ENCODE assay signal across 8 mouse cellular contexts in genomic region chr5:30920621-30921020, GRCm38 (mm10). TPM values are rescaled to one million over a fixed set of nuclear protein-coding genes. Genes with fewer than 3 reads are reported as not detected.
DNase-seq lines count a peak whose midpoint lies in the region; ATAC-seq lines count a peak whose summit lies in the region.

No protein-coding gene starts in this region.

- no peak overlapping the region for H3K27ac ChIP-seq in forebrain, embryonic 11.5 days (ENCODE audit: low read depth, low read length)
- H3K27ac ChIP-seq in forebrain, embryonic 16.5 days (ENCODE audit: low read length) = no peak overlapping the region
- H3K27ac ChIP-seq in embryonic facial prominence, embryonic 15.5 days (replicated peaks) = peak overlapping the region; percentile 36; the same call in 1 of the 2 replicates
- H3K27ac ChIP-seq in kidney, embryonic 15.5 days = peak overlapping the region; percentile 95; the same call in 1 of the 2 replicates
- H3K27ac ChIP-seq in midbrain, embryonic 15.5 days = no peak overlapping the region

- H3K4me3 ChIP-seq in forebrain, embryonic 11.5 days (ENCODE audit: low read depth, low read length) = no peak overlapping the region
- H3K4me3 ChIP-seq in forebrain, embryonic 16.5 days (replicated peaks; ENCODE audit: low read length) = no peak overlapping the region
- H3K4me3 ChIP-seq in embryonic facial prominence, embryonic 15.5 days (replicated peaks) = peak overlapping the region; percentile 6; the same call in 1 of the 2 replicates
- 0 out of 2 replicates have a peak overlapping the region, but pooled peaks have one; percentile 57 for H3K4me3 ChIP-seq in kidney, embryonic 15.5 days (replicated peaks)
- no peak overlapping the region for H3K4me3 ChIP-seq in midbrain, embryonic 15.5 days

- peaks cover 13% of the 10 kb centered on the region for H3K4me1 ChIP-seq in forebrain, embryonic 11.5 days (replicated peaks; ENCODE audit: control insufficient read depth, insufficient read depth, low read length)
- H3K4me1 ChIP-seq in forebrain, embryonic 16.5 days (replicated peaks; ENCODE audit: control insufficient read depth, insufficient read depth, low read length) = peaks cover 26% of the 10 kb centered on the region
- peaks cover 68% of the 10 kb centered on the region for H3K4me1 ChIP-seq in embryonic facial prominence, embryonic 15.5 days
- H3K4me1 ChIP-seq in kidney, embryonic 15.5 days = peaks cover 63% of the 10 kb centered on the region
- peaks cover 28% of the 10 kb centered on the region for H3K4me1 ChIP-seq in midbrain, embryonic 15.5 days

- no peaks in the 10 kb centered on the region for H3K27me3 ChIP-seq in forebrain, embryonic 11.5 days (ENCODE audit: control insufficient read depth, insufficient read depth, low read length)
- H3K27me3 ChIP-seq in forebrain, embryonic 16.5 days (replicated peaks; ENCODE audit: control insufficient read depth, insufficient read depth, low read length) = no peaks in the 10 kb centered on the region
- H3K27me3 ChIP-seq in embryonic facial prominence, embryonic 15.5 days = no peaks in the 10 kb centered on the region
- H3K27me3 ChIP-seq in kidney, embryonic 15.5 days = no peaks in the 10 kb centered on the region
- H3K27me3 ChIP-seq in midbrain, embryonic 15.5 days (replicated peaks) = no peaks in the 10 kb centered on the region

- peak; percentile 11 for ATAC-seq in forebrain, embryonic 11.5 days (replicated peaks; ENCODE audit: low FRiP score)
- ATAC-seq in forebrain, embryonic 16.5 days = no peak; the same call in 1 of the 2 replicates
- ATAC-seq in embryonic facial prominence, embryonic 15.5 days (ENCODE audit: insufficient number of reproducible peaks, low FRiP score, low TSS enrichment, low read depth) = no peak
- no peak for ATAC-seq in kidney, embryonic 15.5 days (replicated peaks; ENCODE audit: low FRiP score)
- ATAC-seq in midbrain, embryonic 15.5 days (replicated peaks) = peak; percentile 8; the same call in 1 of the 2 replicates

- intact Hi-C loops in left cerebral cortex, postnatal 4 days (cut with DNase I) = no loop called here

- no peak overlapping the region; the same call in 1 of the 2 replicates for H3K9ac ChIP-seq in forebrain, embryonic 11.5 days (ENCODE audit: low read length)
- H3K9ac ChIP-seq in forebrain, embryonic 16.5 days (replicated peaks; ENCODE audit: low read depth, low read length) = no peak overlapping the region
- no peak overlapping the region for H3K9ac ChIP-seq in embryonic facial prominence, embryonic 15.5 days
- no peak overlapping the region for H3K9ac ChIP-seq in kidney, embryonic 15.5 days
- no peak overlapping the region for H3K9ac ChIP-seq in midbrain, embryonic 15.5 days

- 66% methylated on average over 19 of the region's 19 CpGs for WGBS in forebrain, embryonic 11.5 days
- WGBS in forebrain, embryonic 16.5 days = 62% methylated on average over 19 of the region's 19 CpGs
- 65% methylated on average over 19 of the region's 19 CpGs for WGBS in embryonic facial prominence, embryonic 15.5 days
- WGBS in kidney, embryonic 15.5 days = 68% methylated on average over 19 of the region's 19 CpGs
- WGBS in midbrain, embryonic 15.5 days = 65% methylated on average over 19 of the region's 19 CpGs

- H3K9me3 ChIP-seq in forebrain, embryonic 11.5 days (ENCODE audit: control insufficient read depth, low read length) = no peaks in the 10 kb centered on the region
- no peaks in the 10 kb centered on the region for H3K9me3 ChIP-seq in forebrain, embryonic 16.5 days (ENCODE audit: control insufficient read depth, low read length)
- H3K9me3 ChIP-seq in embryonic facial prominence, embryonic 15.5 days (replicated peaks) = no peaks in the 10 kb centered on the region
- H3K9me3 ChIP-seq in kidney, embryonic 15.5 days (replicated peaks) = no peaks in the 10 kb centered on the region
- no peaks in the 10 kb centered on the region for H3K9me3 ChIP-seq in midbrain, embryonic 15.5 days

- peak; percentile 55 for DNase-seq in forebrain, embryonic 11.5 days (ENCODE audit: low spot score)
- DNase-seq in left cerebral cortex, postnatal 4 days = no peak
- DNase-seq in Muller cell, postnatal 12 days (ENCODE audit: inconsistent ontology term) = no peak
- no peak for DNase-seq in adrenal gland, adult 18-20 months (ENCODE audit: low spot score in 2 of 2)

- no peaks in the 10 kb centered on the region for H3K36me3 ChIP-seq in forebrain, embryonic 11.5 days (ENCODE audit: control insufficient read depth, insufficient read depth, low read length)
- no peaks in the 10 kb centered on the region for H3K36me3 ChIP-seq in forebrain, embryonic 16.5 days (ENCODE audit: control insufficient read depth, insufficient read depth)
- H3K36me3 ChIP-seq in embryonic facial prominence, embryonic 15.5 days = peaks cover 46% of the 10 kb centered on the region
- H3K36me3 ChIP-seq in kidney, embryonic 15.5 days = peaks cover 51% of the 10 kb centered on the region
- H3K36me3 ChIP-seq in midbrain, embryonic 15.5 days (replicated peaks) = no peaks in the 10 kb centered on the region

- H3K4me2 ChIP-seq in forebrain, embryonic 11.5 days (ENCODE audit: low read depth, low read length, severe bottlenecking) = 0 out of 2 replicates have a peak overlapping the region, but pooled peaks have one; percentile 77
- H3K4me2 ChIP-seq in forebrain, embryonic 16.5 days (ENCODE audit: low read length) = no peak overlapping the region
- H3K4me2 ChIP-seq in embryonic facial prominence, embryonic 15.5 days (replicated peaks) = peak overlapping the region; percentile 78; the same call in 1 of the 2 replicates
- peak overlapping the region; percentile 75 for H3K4me2 ChIP-seq in kidney, embryonic 15.5 days
- H3K4me2 ChIP-seq in midbrain, embryonic 15.5 days = no peak overlapping the region

RNA-seq across cellular contexts. Expression of gene Khk, which starts 0.6 kb away (rescaled TPM):
- 6.9 and 7.1 TPM in 2 replicates for polyA plus RNA-seq in forebrain, embryonic 11.5 days (2014; fragmentation: Nextera tagmentation; extraction: Ambion mirVana)
- 6.3 and 7.7 TPM in 2 replicates for polyA plus RNA-seq in forebrain, embryonic 16.5 days (2015; fragmentation: Nextera tagmentation; extraction: Ambion mirVana)
- 23.8 and 25.6 TPM in 2 replicates for polyA plus RNA-seq in embryonic facial prominence, embryonic 15.5 days (2015; fragmentation: Nextera tagmentation; extraction: Ambion mirVana)
- 29.3 and 29.7 TPM in 2 replicates for polyA plus RNA-seq in kidney, embryonic 15.5 days (2015; fragmentation: Nextera tagmentation; extraction: Ambion mirVana)
- 8.0 and 10.4 TPM in 2 replicates for polyA plus RNA-seq in midbrain, embryonic 15.5 days (2015; fragmentation: Nextera tagmentation; extraction: Ambion mirVana)
- 1 to 10 TPM; 4.7 to 4.8 TPM for total RNA-seq in left cerebral cortex, postnatal 4 days (2021)
- total RNA-seq in adrenal gland, adult 18-20 months (2021) = 10 to 100 TPM; 58.3 to 59.0 TPM

RNA-seq across cellular contexts. Expression of gene Emilin1, which starts 7.4 kb away (rescaled TPM):
- polyA plus RNA-seq in forebrain, embryonic 11.5 days (2014; fragmentation: Nextera tagmentation; extraction: Ambion mirVana) = 44.6 and 44.7 TPM in 2 replicates
- 13.5 and 20.5 TPM in 2 replicates for polyA plus RNA-seq in forebrain, embryonic 16.5 days (2015; fragmentation: Nextera tagmentation; extraction: Ambion mirVana)
- polyA plus RNA-seq in embryonic facial prominence, embryonic 15.5 days (2015; fragmentation: Nextera tagmentation; extraction: Ambion mirVana) = 244 and 254 TPM in 2 replicates
- 258 and 306 TPM in 2 replicates for polyA plus RNA-seq in kidney, embryonic 15.5 days (2015; fragmentation: Nextera tagmentation; extraction: Ambion mirVana)
- polyA plus RNA-seq in midbrain, embryonic 15.5 days (2015; fragmentation: Nextera tagmentation; extraction: Ambion mirVana) = 17.8 and 20.3 TPM in 2 replicates
- 1 to 10 TPM; 7.0 to 7.9 TPM for total RNA-seq in left cerebral cortex, postnatal 4 days (2021)
- total RNA-seq in adrenal gland, adult 18-20 months (2021) = 10 to 100 TPM; 36.3 to 38.9 TPM

RNA-seq across cellular contexts. Expression of gene Ost4, which starts 13.0 kb away (rescaled TPM):
- 339 and 356 TPM in 2 replicates for polyA plus RNA-seq in forebrain, embryonic 11.5 days (2014; fragmentation: Nextera tagmentation; extraction: Ambion mirVana)
- polyA plus RNA-seq in forebrain, embryonic 16.5 days (2015; fragmentation: Nextera tagmentation; extraction: Ambion mirVana) = 216 and 217 TPM in 2 replicates
- polyA plus RNA-seq in embryonic facial prominence, embryonic 15.5 days (2015; fragmentation: Nextera tagmentation; extraction: Ambion mirVana) = 482 and 502 TPM in 2 replicates
- polyA plus RNA-seq in kidney, embryonic 15.5 days (2015; fragmentation: Nextera tagmentation; extraction: Ambion mirVana) = 491 and 504 TPM in 2 replicates
- 217 and 225 TPM in 2 replicates for polyA plus RNA-seq in midbrain, embryonic 15.5 days (2015; fragmentation: Nextera tagmentation; extraction: Ambion mirVana)
- total RNA-seq in left cerebral cortex, postnatal 4 days (2021) = 100 to 1,000 TPM in 1 of 2 experiments, 10 to 100 TPM in 1; 95.0 to 112 TPM
- 100 to 1,000 TPM; 219 to 254 TPM for total RNA-seq in adrenal gland, adult 18-20 months (2021)

RNA-seq across cellular contexts. Expression of gene Cgref1, which starts 24.8 kb away (rescaled TPM):
- 6.4 and 6.8 TPM in 2 replicates for polyA plus RNA-seq in forebrain, embryonic 11.5 days (2014; fragmentation: Nextera tagmentation; extraction: Ambion mirVana)
- 15.8 and 29.0 TPM in 2 replicates for polyA plus RNA-seq in forebrain, embryonic 16.5 days (2015; fragmentation: Nextera tagmentation; extraction: Ambion mirVana)
- polyA plus RNA-seq in embryonic facial prominence, embryonic 15.5 days (2015; fragmentation: Nextera tagmentation; extraction: Ambion mirVana) = 32.1 and 34.0 TPM in 2 replicates
- 12.5 and 17.4 TPM in 2 replicates for polyA plus RNA-seq in kidney, embryonic 15.5 days (2015; fragmentation: Nextera tagmentation; extraction: Ambion mirVana)
- polyA plus RNA-seq in midbrain, embryonic 15.5 days (2015; fragmentation: Nextera tagmentation; extraction: Ambion mirVana) = 62.7 and 66.5 TPM in 2 replicates
- 10 to 100 TPM; 53.9 TPM for total RNA-seq in left cerebral cortex, postnatal 4 days (2021)
- total RNA-seq in adrenal gland, adult 18-20 months (2021) = 1 to 10 TPM; 1.0 to 1.9 TPM

RNA-seq across cellular contexts. Expression of gene Agbl5, which starts 32.1 kb away (rescaled TPM):
- polyA plus RNA-seq in forebrain, embryonic 11.5 days (2014; fragmentation: Nextera tagmentation; extraction: Ambion mirVana) = 34.5 and 37.3 TPM in 2 replicates
- 22.7 and 23.3 TPM in 2 replicates for polyA plus RNA-seq in forebrain, embryonic 16.5 days (2015; fragmentation: Nextera tagmentation; extraction: Ambion mirVana)
- 22.1 and 28.7 TPM in 2 replicates for polyA plus RNA-seq in embryonic facial prominence, embryonic 15.5 days (2015; fragmentation: Nextera tagmentation; extraction: Ambion mirVana)
- 20.6 and 25.9 TPM in 2 replicates for polyA plus RNA-seq in kidney, embryonic 15.5 days (2015; fragmentation: Nextera tagmentation; extraction: Ambion mirVana)
- polyA plus RNA-seq in midbrain, embryonic 15.5 days (2015; fragmentation: Nextera tagmentation; extraction: Ambion mirVana) = 25.2 and 32.3 TPM in 2 replicates
- total RNA-seq in left cerebral cortex, postnatal 4 days (2021) = 10 to 100 TPM; 48.4 to 52.2 TPM
- 1 to 10 TPM; 8.3 TPM for total RNA-seq in adrenal gland, adult 18-20 months (2021)

Comparison
In these comparisons a context has a peak if more than half of its experiments do, and no peak if none do; other contexts are left out.
1. ATAC-seq: peak in forebrain, embryonic 11.5 days (single experiment) and midbrain, embryonic 15.5 days (single experiment); none in forebrain, embryonic 16.5 days (single experiment), embryonic facial prominence, embryonic 15.5 days (single experiment) and kidney, embryonic 15.5 days (single experiment).
2. H3K4me2 ChIP-seq: peak in forebrain, embryonic 11.5 days (single experiment), embryonic facial prominence, embryonic 15.5 days (single experiment) and kidney, embryonic 15.5 days (single experiment); none in forebrain, embryonic 16.5 days (single experiment) and midbrain, embryonic 15.5 days (single experiment).
3. H3K27ac ChIP-seq: peak in embryonic facial prominence, embryonic 15.5 days (single experiment) and kidney, embryonic 15.5 days (single experiment); none in forebrain, embryonic 11.5 days (single experiment), forebrain, embryonic 16.5 days (single experiment) and midbrain, embryonic 15.5 days (single experiment).
4. H3K4me3 ChIP-seq: peak in embryonic facial prominence, embryonic 15.5 days (single experiment) and kidney, embryonic 15.5 days (single experiment); none in forebrain, embryonic 11.5 days (single experiment), forebrain, embryonic 16.5 days (single experiment) and midbrain, embryonic 15.5 days (single experiment).